Mouse (Mus musculus): Measurements from ENCODE around the gene Sdc4.

The Sdc4 gene

GRCm38 (mm10) chr2:164443460-164444000 lies at the start of gene Sdc4:
TSS of gene Sdc4 (minus strand) at chr2:164443887.
- CTCF ChIA-PET, result interaction anchor here (0.6 to 1.0 kb wide), 2 partner anchors 19 to 350 kb away, joined by 4 to 8 read pairs; no protein-coding TSS in a partner anchor

GRCm38 (mm10) chr2:164487812-164488211 lies 44.1 kb upstream of the Sdc4 start:
- CTCF ChIA-PET, result no interaction called here

- CTCF ChIA-PET, result no interaction called here
Measured at GRCm38 (mm10) chr2:164487115-164487527, 43.4 kb upstream of the Sdc4 start.

GRCm38 (mm10) chr2:164486258-164487114 lies 42.8 kb upstream of the Sdc4 start:
- CTCF ChIA-PET, result interaction anchor here (0.6 kb wide), 1 partner anchor 142 kb away, joined by 6 read pairs; no protein-coding TSS in a partner anchor

GRCm38 (mm10) chr2:164485681-164486257 lies 42.1 kb upstream of the Sdc4 start, which contains the start of gene Dbndd2:
TSS of gene Dbndd2 (plus strand) at chr2:164486106.
- CTCF ChIA-PET, result interaction anchor here (0.6 to 1.1 kb wide), 3 partner anchors 13 to 142 kb away, joined by 4 to 11 read pairs (median 6); no protein-coding TSS in a partner anchor

- CTCF ChIA-PET, result no interaction called here
Measured at GRCm38 (mm10) chr2:164473624-164474023, 29.9 kb upstream of the Sdc4 start, which contains the start of gene Trp53tg5. TSS of gene Trp53tg5 (minus strand) at chr2:164473724.

GRCm38 (mm10) chr2:164470254-164470653 lies 26.6 kb upstream of the Sdc4 start:
- CTCF ChIA-PET, result no interaction called here

- CTCF ChIA-PET, result no interaction called here
Measured at GRCm38 (mm10) chr2:164466787-164467186, 23.1 kb upstream of the Sdc4 start.

- CTCF ChIA-PET, result no interaction called here
Measured at GRCm38 (mm10) chr2:164465161-164465560, 21.5 kb upstream of the Sdc4 start.

GRCm38 (mm10) chr2:164460745-164461551 lies 17.3 kb upstream of the Sdc4 start, which contains the start of gene Gm20458:
TSS of gene Gm20458 (plus strand) at chr2:164460967.
- CTCF ChIA-PET, result interaction anchor here (0.7 to 1.7 kb wide), 2 partner anchors 44 to 71 kb away, joined by 3 to 8 read pairs; no protein-coding TSS in a partner anchor

- CTCF ChIA-PET, result interaction anchor here (1.2 kb wide), 1 partner anchor 41 kb away, joined by 4 read pairs; no protein-coding TSS in a partner anchor
Measured at GRCm38 (mm10) chr2:164458535-164458934, 14.8 kb upstream of the Sdc4 start.

GRCm38 (mm10) chr2:164457942-164458341 lies 14.3 kb upstream of the Sdc4 start:
- CTCF ChIA-PET, result interaction anchor here (1.2 kb wide), 1 partner anchor 41 kb away, joined by 4 read pairs; no protein-coding TSS in a partner anchor

- CTCF ChIA-PET, result no interaction called here
Measured at GRCm38 (mm10) chr2:164456864-164457300, 13.2 kb upstream of the Sdc4 start, which contains the start of gene Sys1. TSS of gene Sys1 (plus strand) at chr2:164456964.

GRCm38 (mm10) chr2:164456413-164456812 lies 12.7 kb upstream of the Sdc4 start:
- CTCF ChIA-PET, result interaction anchor here (0.8 kb wide), 1 partner anchor 34 kb away, joined by 4 read pairs; no protein-coding TSS in a partner anchor

- CTCF ChIA-PET, result interaction anchor here (0.8 kb wide), 1 partner anchor 33 kb away, joined by 4 read pairs; no protein-coding TSS in a partner anchor
Measured at GRCm38 (mm10) chr2:164455421-164456190, 11.9 kb upstream of the Sdc4 start.

- CTCF ChIA-PET, result no interaction called here
Measured at GRCm38 (mm10) chr2:164454846-164455245, 11.2 kb upstream of the Sdc4 start.

GRCm38 (mm10) chr2:164453887-164454500 lies 10.3 kb upstream of the Sdc4 start:
- CTCF ChIA-PET, result no interaction called here

GRCm38 (mm10) chr2:164453047-164453757 lies 9.5 kb upstream of the Sdc4 start:
- CTCF ChIA-PET, result interaction anchor here (0.7 kb wide), 1 partner anchor 685 kb away, joined by 4 read pairs; no protein-coding TSS in a partner anchor

Measured in spleen, embryonic (tissue).